Mouse (Mus musculus): Measurements from ENCODE around the gene Aqp6. TPM values are rescaled to one million over a fixed set of nuclear protein-coding genes. Genes with fewer than 3 reads are reported as not detected.
A peak's percentile ranks its signal among the peaks of the same experiment; 100 is the strongest.

Aqp6 gene
- not detected in 2 replicates for total RNA-seq (2015)
- not detected in 2 replicates for total RNA-seq (2017)

DNA sequence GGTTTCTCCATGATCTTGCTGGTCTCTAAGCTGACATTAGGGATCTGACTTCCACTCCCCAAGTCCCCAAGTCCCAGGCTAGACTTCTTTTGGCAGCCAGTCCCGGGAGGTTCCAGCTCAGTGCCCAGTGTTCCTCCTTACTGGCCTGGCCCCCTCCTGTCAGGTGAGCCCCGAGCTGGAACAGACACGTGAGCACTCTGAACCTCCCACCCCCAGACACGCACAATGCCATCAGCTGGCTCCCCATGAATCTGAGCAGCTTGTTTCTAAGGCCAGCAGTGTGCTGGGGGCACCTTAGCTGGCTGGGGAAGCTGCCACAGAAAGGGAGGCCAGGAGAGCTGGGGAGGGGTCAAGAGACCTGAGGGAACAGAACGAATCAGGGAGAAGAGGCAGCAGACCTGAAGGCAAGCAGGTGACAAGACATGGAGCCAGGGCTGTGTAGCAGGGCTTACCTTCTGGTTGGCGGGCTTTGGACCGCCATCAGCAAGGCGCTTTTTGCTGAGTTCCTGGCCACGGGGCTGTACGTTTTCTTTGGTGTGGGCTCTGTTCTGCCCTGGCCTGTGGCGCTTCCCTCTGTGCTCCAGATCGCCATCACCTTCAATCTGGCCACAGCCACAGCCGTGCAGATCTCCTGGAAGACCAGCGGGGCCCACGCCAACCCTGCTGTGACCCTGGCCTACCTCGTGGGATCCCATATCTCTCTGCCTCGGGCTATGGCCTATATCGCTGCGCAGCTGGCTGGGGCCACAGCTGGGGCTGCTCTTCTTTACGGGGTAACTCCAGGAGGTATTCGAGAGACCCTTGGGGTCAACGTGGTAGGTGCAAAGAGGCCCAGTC is at the start of gene Aqp6:
Aqp6 (plus strand) TSS at position 415 of the 837 bp plus-strand sequence.
- ATAC-seq (ENCODE audit: poor library complexity, severe bottlenecking), result no peak

DNA sequence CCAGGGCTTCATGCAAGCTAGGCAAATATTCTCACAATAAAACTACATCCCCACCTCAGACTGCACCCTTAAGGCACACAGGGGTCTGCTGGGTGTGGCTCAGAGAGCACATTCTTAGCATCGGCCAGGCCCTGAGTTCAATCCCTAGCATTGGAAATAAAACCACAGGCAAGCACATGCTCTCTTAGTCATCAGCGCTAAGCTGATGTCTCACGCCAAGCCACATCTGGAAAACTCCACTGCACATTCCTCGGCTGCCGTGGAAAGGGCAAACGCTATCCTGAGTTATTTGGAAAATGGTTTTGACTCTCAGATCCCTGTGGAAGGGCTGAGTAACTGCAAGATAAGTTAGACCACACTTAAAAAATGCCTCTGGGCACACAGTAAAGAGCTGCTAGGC is 47.4 kb upstream of the Aqp6 start:
- ATAC-seq (ENCODE audit: poor library complexity, severe bottlenecking), result no peak

DNA sequence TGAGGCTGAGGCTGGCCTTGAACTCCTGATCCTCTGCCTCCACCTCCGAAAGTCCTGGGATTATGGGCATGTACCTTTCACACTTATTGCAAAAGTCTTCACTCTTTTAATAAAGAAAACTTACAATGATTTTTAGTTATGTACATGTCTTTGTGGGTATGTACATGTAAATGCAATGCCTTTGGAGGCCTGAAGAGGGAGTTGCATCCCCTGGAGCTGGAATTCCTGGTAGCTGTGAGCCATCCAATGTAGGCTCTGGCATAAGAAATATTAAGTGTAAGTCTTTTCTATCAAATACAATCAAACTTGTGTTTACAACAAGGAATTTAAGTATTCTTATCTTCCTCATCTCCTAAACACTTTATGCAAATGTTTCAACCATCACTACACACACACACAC is 42.3 kb upstream of the Aqp6 start:
- ATAC-seq (ENCODE audit: poor library complexity, severe bottlenecking), result no peak

DNA sequence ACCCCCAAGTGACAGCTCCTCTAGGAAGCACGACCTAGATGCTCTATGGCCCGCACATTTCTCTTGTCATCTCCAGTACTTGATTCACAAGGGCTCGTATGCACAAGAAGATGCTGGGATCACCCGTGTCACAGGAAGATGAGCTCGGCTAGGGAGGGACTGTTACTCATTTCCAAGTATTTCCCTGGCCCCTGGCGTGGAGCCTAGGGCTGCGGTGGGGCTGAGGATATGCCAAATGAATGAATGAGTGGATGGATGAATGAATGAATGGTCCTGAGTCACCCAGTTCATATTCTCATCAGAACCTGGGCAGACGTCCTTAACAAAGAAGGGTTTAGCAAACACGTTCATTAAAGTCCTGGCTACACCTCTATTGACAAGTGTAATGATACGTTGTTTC is 41.0 kb upstream of the Aqp6 start:
- ATAC-seq (ENCODE audit: poor library complexity, severe bottlenecking), result no peak

DNA sequence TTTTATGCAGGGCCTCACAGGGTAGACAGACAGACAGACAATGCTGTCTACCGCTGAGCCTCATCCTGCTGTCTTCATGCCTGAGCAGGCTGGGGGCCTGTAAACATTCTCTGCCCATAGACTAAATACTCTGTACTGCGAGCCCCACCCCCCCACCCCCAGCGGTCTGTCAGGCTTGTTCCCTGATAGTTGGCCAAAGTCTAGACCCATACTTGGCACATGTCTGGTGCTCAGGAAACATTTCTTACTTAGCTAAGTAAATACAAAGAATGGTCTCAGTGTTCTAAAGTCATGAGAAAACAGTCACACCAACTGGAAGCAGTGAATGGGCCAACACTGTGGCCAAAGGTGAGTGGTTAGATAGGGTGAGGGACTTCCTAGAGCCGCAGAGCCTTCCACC is 33.8 kb upstream of the Aqp6 start:
- ATAC-seq (ENCODE audit: poor library complexity, severe bottlenecking), result no peak

DNA sequence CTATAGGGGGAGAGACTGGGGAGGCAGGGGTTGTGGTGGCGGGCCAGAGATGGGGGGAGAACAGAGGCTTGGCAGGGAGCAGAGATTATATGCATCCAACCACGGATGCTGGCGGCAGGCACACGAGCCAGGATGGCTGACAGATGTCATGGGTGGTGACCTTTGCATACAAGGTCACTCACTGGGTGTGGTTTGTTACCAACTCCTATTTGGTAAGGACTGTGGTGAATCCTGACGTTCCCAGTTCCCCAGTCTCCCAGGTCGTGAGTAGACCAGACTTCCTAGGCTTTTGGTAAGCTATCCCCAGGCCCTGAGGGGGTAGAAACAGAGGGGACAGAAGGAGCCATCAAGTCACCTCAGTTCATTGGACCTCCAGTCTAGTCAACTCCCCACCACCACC is 32.5 kb upstream of the Aqp6 start:
- ATAC-seq (ENCODE audit: poor library complexity, severe bottlenecking), result no peak

DNA sequence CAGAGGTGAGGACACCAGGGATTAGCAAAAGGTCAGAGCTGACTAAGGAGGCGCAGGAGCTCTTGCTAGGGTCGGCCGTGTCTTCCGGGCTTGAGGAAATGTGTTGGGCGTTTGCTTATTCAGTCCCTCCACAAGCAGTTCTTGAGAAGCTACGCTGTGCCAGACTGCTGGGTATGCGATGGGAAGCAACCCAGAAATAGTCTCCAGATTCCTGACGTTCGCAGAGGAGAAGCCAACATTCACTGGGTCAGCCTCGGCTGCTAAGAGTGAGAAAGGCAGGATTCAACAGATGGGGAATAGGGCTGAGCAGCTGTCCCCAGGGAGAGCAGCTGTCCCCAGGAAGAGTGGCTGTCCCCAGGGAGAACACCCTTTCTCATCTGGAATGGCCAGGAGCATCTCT is 32.1 kb upstream of the Aqp6 start:
- no peak for ATAC-seq (ENCODE audit: poor library complexity, severe bottlenecking)

DNA sequence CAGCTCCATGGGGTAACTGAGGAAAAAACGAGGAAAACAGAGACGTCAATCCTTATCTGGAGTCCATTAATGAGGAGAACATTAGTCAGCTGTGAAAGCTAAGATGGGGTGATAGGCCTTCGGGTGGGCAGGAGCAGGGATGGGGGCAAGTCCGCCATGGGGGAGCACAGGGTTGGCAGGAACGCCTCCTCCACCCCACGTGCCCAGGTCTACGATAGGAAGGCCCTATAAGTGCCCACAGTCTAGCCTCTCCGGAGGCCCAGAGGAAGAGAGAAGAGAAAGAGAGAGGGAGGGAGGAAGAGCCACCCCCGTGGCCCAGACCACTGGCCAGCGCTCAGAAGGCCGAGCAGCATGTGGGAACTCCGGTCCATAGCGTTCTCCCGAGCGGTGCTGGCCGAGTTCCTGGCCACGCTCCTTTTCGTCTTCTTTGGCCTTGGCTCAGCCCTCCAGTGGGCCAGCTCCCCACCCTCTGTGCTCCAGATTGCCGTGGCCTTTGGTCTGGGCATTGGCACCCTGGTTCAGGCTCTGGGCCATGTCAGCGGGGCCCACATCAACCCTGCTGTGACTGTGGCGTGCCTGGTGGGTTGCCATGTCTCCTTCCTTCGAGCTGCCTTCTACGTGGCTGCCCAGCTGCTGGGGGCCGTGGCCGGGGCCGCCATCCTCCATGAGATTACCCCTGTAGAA is 22.3 kb upstream of the Aqp6 start, which contains the start of gene Aqp2:
Aqp2 (plus strand) TSS at position 254 of the 684 bp plus-strand sequence.
- ATAC-seq (ENCODE audit: poor library complexity, severe bottlenecking), result no peak

DNA sequence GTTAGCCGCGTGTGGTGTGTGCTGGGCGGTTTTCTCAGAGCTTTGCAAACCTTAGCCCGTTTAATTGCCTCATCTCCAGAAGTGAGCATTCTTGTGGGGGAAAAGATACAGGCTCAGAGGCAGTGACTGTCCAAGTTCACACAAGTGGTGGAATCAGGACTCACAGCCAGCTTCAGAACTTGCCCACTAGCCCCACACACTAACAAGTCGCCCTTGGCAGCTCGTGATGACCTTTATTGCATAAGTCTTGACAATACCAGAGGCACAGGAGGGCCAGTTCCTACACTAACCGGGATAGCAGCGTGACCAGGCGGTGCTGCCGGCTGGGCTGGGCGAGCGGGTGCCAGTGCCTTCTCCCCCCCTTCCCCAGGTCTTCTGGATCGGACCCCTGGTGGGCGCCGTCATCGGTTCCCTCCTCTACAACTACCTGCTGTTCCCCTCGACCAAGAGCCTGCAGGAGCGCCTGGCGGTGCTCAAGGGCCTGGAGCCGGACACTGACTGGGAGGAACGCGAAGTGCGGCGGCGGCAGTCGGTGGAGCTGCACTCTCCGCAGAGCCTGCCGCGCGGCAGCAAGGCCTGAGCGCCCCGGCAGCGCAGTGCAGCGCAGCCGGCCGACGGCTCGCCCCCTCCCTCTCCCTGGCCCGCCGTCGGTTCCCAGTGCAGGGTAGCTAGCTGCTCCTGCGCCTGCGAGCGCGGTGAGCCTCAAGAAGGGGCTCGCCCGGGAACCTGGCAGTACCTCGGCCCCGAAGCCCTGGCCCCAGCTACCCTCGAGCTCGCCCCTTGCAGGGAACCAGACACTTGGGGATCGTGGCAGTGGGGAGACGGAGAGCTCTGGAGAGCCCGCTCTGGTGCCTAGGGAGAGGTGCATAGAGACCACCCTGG is 17.5 kb upstream of the Aqp6 start:
- peak; percentile 33; the same call in 1 of the 2 replicates for ATAC-seq (ENCODE audit: poor library complexity, severe bottlenecking)

DNA sequence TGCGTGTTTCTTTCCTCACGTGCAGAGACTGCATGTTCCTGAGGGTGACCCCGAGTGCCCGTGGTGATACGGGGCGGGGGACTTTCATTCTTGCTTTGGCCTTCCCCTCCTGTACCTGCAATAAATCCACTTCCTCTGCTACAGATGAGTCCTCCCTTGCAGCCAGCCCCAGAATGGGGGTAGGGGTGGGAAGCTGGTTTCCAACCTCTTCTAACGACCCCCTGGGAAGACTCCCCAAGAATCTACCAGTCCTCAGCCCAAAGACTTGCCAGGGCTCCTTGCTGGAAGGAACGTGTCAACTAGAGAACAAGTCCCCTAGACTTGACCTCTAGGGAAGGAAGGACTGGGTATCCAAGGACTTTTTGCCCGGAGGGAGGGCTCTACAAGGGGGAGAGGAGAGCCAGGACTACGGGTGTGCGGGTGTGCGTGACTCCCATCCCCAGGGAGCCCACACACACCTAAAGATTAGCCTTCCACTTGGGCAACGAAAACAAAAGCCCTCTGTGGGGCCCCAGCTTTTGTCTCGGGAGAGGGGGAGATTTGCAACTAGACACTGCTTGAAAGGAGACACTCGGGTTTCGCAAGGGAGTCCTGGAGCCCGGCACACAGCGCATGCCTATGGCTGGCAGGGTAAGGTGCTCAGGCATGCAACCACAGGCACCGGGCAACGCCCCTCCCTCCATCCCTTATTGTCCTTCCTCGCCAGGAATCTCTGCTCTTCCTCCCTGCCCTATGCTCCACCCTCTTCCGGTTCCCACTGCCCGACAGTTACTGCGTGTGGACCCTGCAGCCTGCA is 16.6 kb upstream of the Aqp6 start:
- ATAC-seq (ENCODE audit: poor library complexity, severe bottlenecking), result peak; percentile 9; the same call in 1 of the 2 replicates

DNA sequence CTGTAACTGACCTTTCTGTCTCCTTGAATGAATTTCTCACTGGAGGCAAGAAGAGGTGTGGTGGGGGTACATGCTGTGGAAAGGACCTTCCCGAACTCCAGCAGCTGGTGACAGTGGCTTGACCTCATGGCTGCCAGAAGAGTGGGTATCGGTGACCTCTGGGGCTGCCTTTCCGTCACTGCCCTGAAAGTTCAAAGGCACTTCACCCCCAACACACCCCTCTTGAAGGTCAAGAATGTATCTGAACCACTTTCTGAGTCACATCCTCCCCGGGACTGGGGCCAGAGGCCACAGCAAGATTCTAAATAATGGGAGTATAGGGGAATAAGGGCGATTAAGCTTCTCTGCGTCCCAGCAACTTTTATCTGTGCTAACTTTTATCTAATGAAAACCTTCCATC is 15.5 kb upstream of the Aqp6 start:
- no peak for ATAC-seq (ENCODE audit: poor library complexity, severe bottlenecking)

DNA sequence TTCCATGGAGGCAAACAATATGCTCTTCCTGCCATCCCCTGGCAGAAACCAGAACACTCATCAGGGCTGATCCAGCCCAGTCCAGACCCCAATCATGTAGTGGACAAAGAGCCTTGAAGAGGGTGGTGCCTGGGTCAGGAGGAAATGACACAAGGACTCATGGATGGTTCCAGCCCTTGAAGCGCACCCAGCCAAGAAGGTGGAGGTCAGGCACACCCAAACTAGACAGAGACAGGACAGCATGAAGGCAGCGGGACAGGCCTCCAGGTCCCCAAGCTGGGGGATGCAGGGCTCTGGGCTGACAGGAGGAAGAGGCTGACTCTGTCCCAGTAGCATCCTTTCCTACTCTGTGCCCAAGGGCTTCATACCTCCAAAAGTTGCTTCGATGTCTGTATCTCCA is 14.7 kb upstream of the Aqp6 start:
- no peak for ATAC-seq (ENCODE audit: poor library complexity, severe bottlenecking)

DNA sequence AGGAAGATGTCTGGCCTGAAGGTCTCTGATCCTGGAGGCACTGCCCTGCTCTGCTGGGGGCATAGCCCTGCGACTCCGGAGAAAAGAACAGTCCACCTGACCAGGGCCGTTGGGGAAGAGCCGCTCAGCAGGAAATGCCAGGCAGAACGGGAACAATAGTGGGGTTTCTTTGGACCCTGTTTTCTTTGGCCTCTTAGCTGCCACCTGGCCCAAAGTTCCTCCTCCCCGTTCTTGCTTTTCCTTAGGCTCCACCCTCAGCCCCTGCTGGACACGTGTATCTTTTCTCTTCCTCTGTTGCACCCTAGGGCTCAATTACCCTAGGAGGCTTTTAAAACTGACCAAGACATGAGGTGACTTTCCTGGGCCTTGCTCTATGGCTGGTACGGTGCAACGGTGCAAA is 12.0 kb upstream of the Aqp6 start:
- no peak for ATAC-seq (ENCODE audit: poor library complexity, severe bottlenecking)

DNA sequence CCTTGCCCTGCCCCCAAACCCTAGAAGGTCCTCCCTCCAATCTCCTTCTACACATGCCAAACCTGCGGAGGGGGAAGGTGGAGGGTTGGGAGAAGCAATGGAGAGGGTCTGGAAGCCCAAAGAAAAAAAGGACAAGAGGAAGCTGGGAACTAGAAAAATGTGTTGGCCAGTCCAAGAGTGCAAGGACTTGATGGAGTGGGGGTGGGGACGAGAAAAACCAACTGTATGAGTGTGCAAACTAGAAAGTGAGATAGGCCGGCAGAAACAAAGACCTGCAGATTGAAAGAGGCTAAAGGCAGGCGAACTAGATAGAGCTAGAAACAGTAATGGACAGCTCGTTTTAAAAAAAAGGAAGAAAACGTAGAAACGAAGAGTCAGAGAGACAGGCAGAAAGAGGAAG is 11.5 kb upstream of the Aqp6 start:
- ATAC-seq (ENCODE audit: poor library complexity, severe bottlenecking), result no peak

DNA sequence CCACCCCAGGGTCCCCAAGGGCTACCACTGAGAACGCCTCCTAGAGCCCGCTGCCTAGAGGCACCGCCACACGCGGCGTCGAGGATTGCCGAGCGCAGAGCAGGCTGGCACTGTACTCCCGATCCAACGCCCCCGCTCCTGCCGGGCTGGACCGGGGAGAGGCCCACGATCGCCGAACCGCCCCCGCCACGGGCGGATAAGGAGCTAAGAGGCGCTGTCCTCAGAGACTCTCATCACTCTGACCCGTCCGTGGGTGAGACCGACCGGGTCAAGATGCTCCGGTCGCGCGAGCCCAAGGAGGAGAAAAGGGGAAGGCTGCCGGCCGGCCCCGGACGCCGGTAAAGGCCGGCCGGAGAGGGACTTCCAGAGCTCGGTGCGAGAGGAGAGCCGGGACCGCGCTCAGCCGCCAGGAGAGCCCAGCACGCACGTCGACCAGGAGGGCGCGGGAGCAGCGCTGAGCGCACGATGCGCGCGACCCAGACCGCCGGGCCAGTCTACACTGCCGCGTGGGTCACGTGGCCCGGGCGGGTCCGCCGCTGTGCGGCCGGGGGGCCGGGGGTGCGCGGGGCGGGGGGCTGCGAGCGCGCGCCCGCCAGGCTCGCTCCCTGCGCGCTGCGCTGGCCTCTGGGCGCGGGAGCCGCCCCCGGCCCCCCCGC is 10.6 kb upstream of the Aqp6 start, which contains the start of gene Aqp5:
Aqp5 (plus strand) TSS at position 354 of the 656 bp plus-strand sequence.
- no peak for ATAC-seq (ENCODE audit: poor library complexity, severe bottlenecking)

DNA sequence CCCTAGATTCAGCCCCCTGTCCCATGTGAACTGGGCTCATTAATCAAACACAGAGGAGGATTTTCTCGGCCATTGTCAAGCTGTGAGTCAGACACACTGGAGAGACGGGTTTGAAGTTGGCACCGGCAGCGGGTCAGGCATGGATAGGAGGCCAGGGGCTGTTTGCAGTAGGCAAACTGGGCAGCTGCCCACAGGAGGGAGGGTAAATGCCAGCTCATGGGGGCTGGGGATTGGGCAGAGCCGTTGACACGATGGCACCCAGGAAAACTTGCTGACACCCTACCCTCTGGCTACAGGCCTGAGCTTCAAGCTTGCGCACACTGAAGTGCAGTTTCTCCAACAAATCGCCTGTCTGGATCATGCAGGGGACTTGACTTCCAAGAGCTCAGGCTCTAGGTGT is 9.0 kb upstream of the Aqp6 start:
- no peak for ATAC-seq (ENCODE audit: poor library complexity, severe bottlenecking)

DNA sequence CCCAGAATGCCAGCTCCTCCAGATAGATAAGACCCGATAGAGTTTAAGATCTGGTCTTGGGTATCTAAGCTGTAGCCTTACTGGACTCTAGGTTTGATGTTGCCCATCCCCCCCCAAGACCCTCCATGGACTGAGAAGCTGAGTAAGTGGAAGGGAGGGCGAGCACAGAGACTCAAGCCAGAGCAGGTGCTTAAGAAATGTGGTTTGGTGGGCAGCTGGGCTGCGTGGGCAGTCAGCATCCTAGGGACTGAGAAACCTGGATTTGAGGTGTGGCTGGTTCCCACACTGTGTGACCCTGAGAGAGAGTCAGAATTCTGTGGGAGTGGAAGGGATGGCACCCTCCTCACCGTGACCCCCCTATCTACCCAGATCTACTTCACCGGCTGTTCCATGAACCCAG is 8.3 kb upstream of the Aqp6 start:
- ATAC-seq (ENCODE audit: poor library complexity, severe bottlenecking), result no peak

DNA sequence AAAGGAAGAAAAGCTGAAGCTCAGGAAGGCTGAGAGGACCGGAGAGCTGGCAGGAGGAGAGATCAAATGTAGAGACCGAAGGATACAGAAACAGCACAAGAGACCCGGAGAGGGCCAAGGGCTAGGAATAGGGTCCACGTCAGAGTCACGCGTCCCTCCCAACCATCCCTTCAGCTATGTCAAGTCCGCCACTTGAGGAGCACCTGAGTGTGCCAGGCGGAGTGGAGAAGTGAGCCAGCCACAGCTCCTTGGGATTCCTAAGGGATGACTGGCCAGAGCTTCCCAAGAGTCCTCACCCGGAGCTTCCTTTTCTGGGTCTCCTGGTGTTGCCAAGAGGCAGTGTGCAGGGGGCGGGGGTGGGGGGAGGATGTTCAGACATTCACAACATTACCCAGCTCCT is 6.2 kb upstream of the Aqp6 start:
- no peak for ATAC-seq (ENCODE audit: poor library complexity, severe bottlenecking)

DNA sequence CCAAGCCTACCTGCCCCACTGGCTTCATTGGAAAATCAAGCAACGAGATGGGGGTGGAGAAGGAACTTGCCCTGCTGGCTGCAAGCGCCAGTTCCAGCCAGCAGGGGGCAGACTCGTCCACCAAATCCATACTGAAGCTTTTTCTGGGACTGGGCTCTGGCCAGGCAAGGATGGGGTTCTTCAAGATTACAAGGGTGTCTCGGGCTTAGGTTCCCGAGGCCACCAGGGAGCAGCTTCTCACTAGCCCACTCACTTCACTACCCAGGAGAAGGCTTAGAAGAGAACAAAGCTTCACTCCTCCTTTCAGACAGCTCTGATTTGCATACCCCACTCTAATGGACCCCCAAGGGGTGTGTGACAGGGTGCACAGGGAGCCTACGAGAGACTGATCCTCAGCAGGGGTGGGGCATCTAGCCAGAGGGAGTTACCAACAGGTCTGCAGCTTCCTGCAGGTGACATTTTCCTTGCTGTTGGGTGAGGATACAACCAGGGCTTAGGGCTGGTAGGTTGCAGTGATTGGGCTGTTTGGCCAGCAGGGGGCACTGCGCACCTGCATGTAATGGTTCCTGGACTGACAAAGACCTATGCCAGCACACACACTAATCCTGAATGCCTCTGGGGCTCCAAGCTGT is 5.0 kb upstream of the Aqp6 start:
- ATAC-seq (ENCODE audit: poor library complexity, severe bottlenecking), result peak; percentile 89
